Mouse (Mus musculus) cortical plate, adult 2 months (tissue): ENCODE measurements around the gene Hmgcs2.

ENCODE experiments used
- CTCF ChIP-seq: fragments of 200-500 bp; IDR thresholded peaks from 2 replicates; pipeline ENCODE4 v1.5.1; 2011; ENCODE audit warnings: mild to moderate bottlenecking, control low read depth, low read length; ENCODE audit not compliant: insufficient read depth; ENCODE audit errors: extremely low read depth
- POLR2A ChIP-seq: fragments of 200-500 bp; IDR thresholded peaks from 2 replicates; pipeline ENCODE4 v1.6.1; 2011; ENCODE audit warnings: mild to moderate bottlenecking, low read length, control low read depth; ENCODE audit not compliant: insufficient read depth; ENCODE audit errors: extremely low read depth

DNA sequence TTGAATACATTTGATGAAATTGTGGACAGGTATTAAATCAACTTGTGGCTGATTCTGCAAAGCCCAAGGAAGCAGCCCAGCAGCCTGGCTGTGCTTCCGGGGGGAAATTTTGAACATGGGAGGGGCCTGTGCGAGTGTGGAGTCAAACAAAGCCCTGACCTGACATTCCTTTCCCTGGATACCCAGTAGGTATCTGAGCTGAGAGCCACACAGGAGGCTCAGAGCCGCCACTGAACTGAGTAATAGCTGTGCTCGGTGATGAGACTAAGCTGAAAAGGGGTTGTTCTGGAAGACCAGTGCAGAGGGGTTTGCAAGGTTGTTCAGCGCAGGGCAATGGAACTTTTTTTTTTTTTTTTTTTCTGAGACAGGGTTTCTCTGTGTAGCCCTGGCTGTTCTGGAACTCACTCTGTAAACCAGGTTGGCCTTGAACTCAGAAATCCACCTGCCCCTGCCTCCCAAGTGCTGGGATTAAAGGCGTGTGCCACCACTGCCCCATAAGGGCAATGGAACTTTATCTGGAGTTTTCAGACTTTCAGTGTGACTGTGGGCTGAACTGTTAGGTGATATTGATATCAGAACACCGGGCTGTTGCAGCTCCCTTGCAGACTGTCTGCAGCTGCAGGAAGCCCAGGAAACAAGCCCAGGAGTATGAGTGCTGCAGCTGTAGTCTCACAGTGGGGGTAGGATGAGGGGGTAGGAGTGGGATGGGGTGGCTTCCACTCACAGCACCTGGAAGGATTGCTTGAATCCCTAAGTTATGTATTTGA, 33.1 kb upstream of the Hmgcs2 start:
- TF ChIP-seq CTCF (no peak), POLR2A (no peak)
